Mouse (Mus musculus): ENCODE data around the gene Arhgap15.

Gene Arhgap15

GRCm38 (mm10) chr2:43782157-43782556 lies 33.5 kb downstream of the Arhgap15 start:
- no peak for DNase-seq (ENCODE audit: extremely low read depth, low read depth)

DNA sequence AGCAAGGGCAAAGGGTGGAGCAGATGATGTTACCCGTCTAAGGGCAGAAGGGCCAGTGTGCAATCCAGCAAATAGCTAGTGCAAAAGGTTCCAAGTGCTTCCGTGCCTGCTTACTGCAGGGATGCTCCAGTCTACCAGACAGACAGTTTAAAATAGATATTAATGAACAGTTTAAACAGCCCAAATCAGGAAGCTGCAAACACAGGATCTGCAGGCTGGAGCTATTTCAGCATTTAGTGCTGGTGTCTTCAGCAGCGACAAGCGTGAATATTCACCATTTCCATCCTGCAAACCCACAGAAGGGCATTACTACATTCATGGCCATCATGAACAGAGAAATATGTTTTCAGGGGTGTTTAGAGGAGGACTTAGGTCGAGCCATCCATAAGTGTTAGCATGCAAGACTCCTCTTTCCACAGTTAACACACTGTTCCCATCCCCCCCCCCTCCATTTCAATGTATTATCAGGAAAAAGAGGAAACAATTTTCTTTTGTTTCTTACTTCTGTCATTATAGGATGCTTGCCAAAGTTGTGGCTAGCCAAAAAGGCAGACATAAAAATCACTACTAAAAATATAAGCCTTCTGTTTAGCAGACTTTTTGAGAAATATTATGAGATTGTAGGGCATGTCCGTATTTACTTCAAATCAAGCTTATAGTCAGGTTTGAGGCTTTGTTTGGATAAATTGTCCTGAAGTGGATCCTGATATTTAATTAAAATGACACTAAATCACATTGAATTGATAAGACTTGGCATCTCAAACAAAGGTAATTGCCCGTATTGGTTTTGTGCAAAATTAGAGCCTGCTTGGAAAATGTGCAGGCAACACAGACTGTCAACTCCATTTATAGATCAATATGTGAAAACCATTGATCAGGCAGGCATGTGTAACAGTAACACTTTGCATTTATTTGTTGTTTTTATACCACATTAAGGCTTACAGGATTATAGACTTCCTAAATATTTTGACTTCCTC lies 35.4 kb downstream of the Arhgap15 start:
- DNase-seq (ENCODE audit: extremely low read depth, low read depth), result no peak

GRCm38 (mm10) chr2:43786101-43786500 lies 37.5 kb downstream of the Arhgap15 start:
- no peak for DNase-seq (ENCODE audit: extremely low read depth, low read depth)

- DNase-seq (ENCODE audit: extremely low read depth, low read depth), result no peak
These were observed 38.5 kb downstream of the Arhgap15 start for GRCm38 (mm10) chr2:43787141-43787540.

DNA sequence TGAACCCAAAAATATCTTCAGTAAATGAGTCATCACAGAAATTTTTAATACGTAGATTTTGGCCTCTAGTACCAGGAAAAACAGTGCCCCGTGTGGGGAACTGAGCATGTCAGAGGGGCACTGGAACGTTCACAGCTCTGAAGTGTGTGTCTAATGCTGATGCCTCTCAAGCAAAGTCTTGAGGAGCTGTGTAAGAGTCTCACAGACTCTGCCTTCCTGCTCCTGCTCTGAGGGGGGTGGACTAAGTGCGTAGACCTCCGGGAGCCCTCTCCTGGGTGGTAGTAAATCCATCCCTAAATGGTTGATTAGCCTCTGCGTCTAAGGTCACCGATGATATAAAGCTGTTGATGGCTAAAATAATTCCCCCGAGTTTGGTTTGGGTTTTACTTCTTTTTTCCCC lies 39.9 kb downstream of the Arhgap15 start:
- no peak for DNase-seq (ENCODE audit: extremely low read depth, low read depth)

DNA sequence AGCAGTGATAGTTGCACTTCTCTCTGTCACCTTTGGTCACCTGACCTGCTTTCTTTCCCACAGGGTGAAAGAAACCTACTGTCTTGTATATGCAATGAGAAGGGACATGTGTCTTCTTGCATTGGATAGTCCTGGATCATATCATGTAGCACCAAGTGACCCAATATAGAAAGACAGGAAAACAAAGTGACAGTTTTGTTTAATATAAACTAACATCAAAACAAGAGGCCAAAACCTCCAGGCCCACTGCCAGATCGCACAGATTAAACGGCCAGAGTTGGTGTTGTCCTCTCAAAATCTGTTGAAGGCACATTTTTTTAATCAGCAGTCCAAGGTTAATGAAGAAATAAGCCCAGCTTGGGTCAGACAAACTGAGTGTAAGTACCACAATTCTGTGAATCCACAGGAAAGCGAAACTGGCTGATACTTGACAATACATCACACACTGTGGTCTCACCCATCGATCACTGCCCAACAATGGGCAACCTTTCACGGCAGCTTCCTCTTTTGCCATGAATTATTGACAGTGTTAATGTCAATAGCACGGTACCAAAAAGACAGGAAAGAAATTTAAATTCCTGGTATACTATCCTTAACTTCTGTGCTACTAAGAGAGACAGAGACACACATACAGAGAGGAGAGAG lies 41.5 kb downstream of the Arhgap15 start:
- no peak for DNase-seq (ENCODE audit: extremely low read depth, low read depth)

DNA sequence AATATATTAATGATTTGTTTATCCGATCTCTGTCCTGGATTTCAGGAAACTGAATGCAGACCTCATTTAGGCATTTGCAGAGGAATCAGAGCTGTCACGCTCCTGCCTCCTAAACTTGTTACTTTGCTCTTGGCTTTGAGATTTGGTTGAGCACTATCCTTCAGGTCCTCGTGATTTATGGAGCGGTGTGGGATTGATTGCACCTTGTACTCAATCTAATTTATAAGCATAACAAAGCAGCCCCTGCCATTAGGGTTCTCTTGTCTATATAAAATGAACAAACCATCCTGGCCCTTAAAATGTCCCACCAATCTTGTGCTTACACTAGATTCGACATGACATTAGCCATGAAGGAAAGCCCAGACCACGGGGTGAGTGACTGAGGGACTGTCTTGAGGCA lies 43.0 kb downstream of the Arhgap15 start:
- no peak for DNase-seq (ENCODE audit: extremely low read depth, low read depth)

DNA sequence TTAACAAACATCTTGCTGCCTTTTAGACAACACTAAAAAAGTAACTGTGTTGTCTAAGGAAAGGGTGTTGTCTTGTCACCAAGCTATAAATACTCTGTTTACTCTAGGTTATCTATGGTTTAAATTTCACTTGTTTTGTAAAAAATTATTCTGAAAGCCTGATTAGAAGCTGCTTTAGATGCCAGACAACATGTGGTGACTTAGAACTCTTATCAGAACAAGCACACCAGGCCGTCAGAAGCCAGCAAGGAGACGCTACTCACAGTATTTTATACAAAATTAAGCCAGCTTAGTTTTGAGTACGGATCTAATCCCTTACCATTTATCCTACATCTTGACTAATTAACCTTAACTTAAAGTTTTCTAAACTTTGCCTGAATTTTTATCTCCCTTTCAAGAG lies 44.5 kb downstream of the Arhgap15 start:
- no peak for DNase-seq (ENCODE audit: extremely low read depth, low read depth)

- no peak for DNase-seq (ENCODE audit: extremely low read depth, low read depth)
These were observed 46.1 kb downstream of the Arhgap15 start for GRCm38 (mm10) chr2:43794700-43795099.

- no peak for DNase-seq (ENCODE audit: extremely low read depth, low read depth)
These were observed 47.8 kb downstream of the Arhgap15 start for GRCm38 (mm10) chr2:43796448-43796847.

GRCm38 (mm10) chr2:43805960-43806744 lies 57.5 kb downstream of the Arhgap15 start:
- no peak for DNase-seq (ENCODE audit: extremely low read depth, low read depth)

- no peak for DNase-seq (ENCODE audit: extremely low read depth, low read depth)
These were observed 67.5 kb downstream of the Arhgap15 start for GRCm38 (mm10) chr2:43815896-43816787.

DNA sequence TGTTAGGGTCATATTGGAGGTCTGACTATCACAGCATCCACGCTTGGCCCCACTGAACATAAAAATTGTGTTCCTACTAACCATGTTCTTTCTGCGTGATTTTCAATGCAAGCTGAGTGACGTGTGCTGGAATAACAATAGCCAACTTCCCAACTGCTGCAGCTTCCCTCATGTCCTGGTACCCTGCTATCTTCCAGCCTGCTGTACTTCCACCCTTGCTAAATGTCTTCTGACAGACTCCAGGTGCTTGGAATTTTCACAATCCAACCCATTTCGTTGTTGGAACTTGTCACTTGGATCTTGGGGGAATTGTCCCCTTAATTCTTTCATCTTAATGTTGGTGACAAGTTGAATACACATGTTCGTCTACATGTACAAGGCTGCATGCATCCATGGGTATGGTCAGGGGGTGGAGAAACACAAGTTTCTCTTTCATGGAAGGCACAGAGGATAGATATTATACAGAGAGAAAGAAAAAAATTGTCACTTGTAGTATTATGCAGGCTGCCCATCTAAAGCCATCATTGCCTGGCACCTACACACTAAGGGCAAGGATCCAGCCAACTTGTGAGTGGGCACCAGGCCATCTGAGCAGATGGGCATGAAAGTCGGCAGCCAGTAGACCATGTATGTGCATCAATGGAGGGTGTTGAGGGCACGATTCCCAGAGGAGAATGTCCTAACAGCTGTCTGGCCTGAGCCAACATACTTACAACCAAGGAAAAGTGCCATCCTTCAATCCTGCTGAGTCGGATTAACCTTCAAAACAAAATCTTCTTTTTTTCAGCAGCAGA lies 68.4 kb downstream of the Arhgap15 start:
- no peak for DNase-seq (ENCODE audit: extremely low read depth, low read depth)

- peak; percentile 94 for DNase-seq (ENCODE audit: extremely low read depth, low read depth)
These were observed 87.3 kb downstream of the Arhgap15 start for GRCm38 (mm10) chr2:43835931-43836330.

DNA sequence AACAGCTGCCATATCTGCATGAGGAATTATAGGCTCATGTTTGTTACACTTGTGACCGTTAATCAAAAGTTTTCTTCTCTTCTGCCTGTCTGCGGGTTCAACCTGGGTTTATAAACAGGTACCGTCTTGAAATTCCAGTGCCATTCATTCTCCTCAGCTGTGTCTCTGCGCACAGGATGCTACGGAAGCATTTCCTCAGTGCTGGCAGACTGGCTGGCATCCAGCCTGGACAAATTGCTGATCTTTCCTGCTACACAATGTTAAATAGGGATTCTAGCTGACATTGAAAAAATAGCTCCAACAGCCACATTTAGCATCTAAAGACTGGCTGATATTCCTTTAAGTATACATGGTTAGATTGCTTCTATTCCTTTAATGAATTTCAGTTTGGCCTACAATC lies 93.0 kb downstream of the Arhgap15 start:
- DNase-seq (ENCODE audit: extremely low read depth, low read depth), result no peak

DNA sequence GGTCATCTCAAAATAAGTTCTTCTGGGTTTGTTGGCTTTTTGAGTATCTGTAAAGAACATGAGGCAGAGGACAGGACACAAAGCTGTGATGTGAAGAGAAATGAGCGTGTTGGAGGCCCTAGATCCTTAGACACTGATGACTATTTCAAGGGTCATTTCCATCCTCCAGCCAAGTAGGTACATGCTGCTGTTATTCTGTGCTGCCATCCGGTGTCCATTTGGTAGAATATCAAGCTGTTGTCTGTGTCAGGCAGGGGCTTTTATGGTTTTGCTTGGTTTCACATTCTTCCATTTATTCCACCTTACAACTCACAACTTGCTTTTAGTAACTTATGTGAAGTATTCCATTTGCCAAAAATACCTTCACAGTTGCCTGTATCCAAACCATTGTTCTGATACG lies 102.6 kb downstream of the Arhgap15 start:
- peak; percentile 15 for DNase-seq (ENCODE audit: extremely low read depth, low read depth)

- DNase-seq (ENCODE audit: extremely low read depth, low read depth), result peak; percentile 19
These were observed 114.1 kb downstream of the Arhgap15 start for GRCm38 (mm10) chr2:43862709-43863108.

GRCm38 (mm10) chr2:43902403-43902973 lies 153.9 kb downstream of the Arhgap15 start:
- DNase-seq (ENCODE audit: extremely low read depth, low read depth), result peak; percentile 57

GRCm38 (mm10) chr2:43907496-43907895 lies 158.9 kb downstream of the Arhgap15 start:
- DNase-seq (ENCODE audit: extremely low read depth, low read depth), result no peak

DNA sequence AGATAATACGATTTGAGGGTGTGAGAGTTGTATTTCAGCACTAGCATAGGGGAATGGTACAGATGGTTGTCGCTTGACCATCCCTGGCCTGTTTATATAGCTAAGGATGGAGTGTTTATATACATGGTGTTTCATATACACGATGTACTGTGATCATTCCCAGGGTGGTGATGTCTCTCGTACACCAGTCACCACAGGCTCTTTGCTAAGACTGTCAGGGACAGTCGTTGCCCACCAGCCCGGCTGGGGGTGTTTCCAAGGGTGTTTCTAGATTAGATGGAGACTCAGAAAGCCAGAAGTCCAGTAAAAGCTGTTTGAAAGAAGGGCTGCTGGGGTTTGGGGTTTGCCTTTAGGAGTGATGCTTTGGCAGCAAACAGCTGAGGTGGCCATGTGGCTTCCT lies 165.5 kb downstream of the Arhgap15 start:
- no peak for DNase-seq (ENCODE audit: extremely low read depth, low read depth)

Measured in MEL-GATA-1-ER (cell line).